Mouse (Mus musculus) activated CD4-positive, CD25-positive, alpha-beta regulatory T cell, adult 4 months (primary cell): Measurements from ENCODE around the gene Gstm1. TPM values are rescaled to one million over a fixed set of nuclear protein-coding genes. Genes with fewer than 3 reads are reported as not detected.
"Not testable (repeated sequence)": the region's sequence is repeated elsewhere in the genome, so short reads cannot be mapped to it uniquely, and the experiment has no call there.

ENCODE experiments used
- ATAC-seq: one replicate; pipeline ENCODE4 v1.8.0; 2017
- polyA plus RNA-seq, 2 experiments: library from polyadenylated mRNA; unstranded; fragments of 100-300 nt; shearing (Covaris generic); gene quantifications; one replicate each; pipeline ENCODE4 v1.2.1; 2017

Gstm1 gene
- polyA plus RNA-seq, 2 experiments from 2014 or later = 1.2 to 1.4 TPM

GRCm38 (mm10) chr3:108014974-108015346 lies 2.8 kb downstream of the Gstm1 start:
- no peak for ATAC-seq

- ATAC-seq = no peak
These were observed 3.4 kb downstream of the Gstm1 start for GRCm38 (mm10) chr3:108014098-108014973.

- ATAC-seq = no peak
These were observed 4.4 kb downstream of the Gstm1 start for GRCm38 (mm10) chr3:108013331-108013871.

- ATAC-seq = no peak
These were observed 6.2 kb downstream of the Gstm1 start for GRCm38 (mm10) chr3:108011558-108011957.

GRCm38 (mm10) chr3:108010286-108010685 lies 7.5 kb downstream of the Gstm1 start:
- ATAC-seq = no peak

GRCm38 (mm10) chr3:108002021-108002420 lies 15.8 kb downstream of the Gstm1 start:
- no peak for ATAC-seq

- no peak for ATAC-seq
These were observed 18.3 kb downstream of the Gstm1 start for GRCm38 (mm10) chr3:107999491-107999890.

- no peak for ATAC-seq
These were observed 19.2 kb downstream of the Gstm1 start for GRCm38 (mm10) chr3:107998591-107998990.

GRCm38 (mm10) chr3:107996576-107996975 lies 21.2 kb downstream of the Gstm1 start:
- no peak for ATAC-seq

- not testable (repeated sequence) for ATAC-seq
These were observed 21.8 kb downstream of the Gstm1 start for GRCm38 (mm10) chr3:107995974-107996373.

- no peak for ATAC-seq
These were observed 31.7 kb downstream of the Gstm1 start, which contains the start of gene Gstm2 for GRCm38 (mm10) chr3:107986041-107986562. Gene Gstm2, minus strand, starts transcription at chr3:107986453.

GRCm38 (mm10) chr3:107985141-107985540 lies 32.6 kb downstream of the Gstm1 start:
- ATAC-seq = not testable (repeated sequence)

- ATAC-seq = no peak
These were observed 33.3 kb downstream of the Gstm1 start for GRCm38 (mm10) chr3:107984471-107984870.

GRCm38 (mm10) chr3:107983771-107984170 lies 34.0 kb downstream of the Gstm1 start:
- no peak for ATAC-seq

GRCm38 (mm10) chr3:107982726-107983125 lies 35.0 kb downstream of the Gstm1 start:
- ATAC-seq = no peak

- no peak for ATAC-seq
These were observed 36.5 kb downstream of the Gstm1 start for GRCm38 (mm10) chr3:107981261-107981660.

GRCm38 (mm10) chr3:107977691-107978090 lies 40.1 kb downstream of the Gstm1 start:
- ATAC-seq = no peak

GRCm38 (mm10) chr3:107974237-107974636 lies 43.5 kb downstream of the Gstm1 start:
- ATAC-seq = no peak

GRCm38 (mm10) chr3:107972070-107972469 lies 45.7 kb downstream of the Gstm1 start:
- no peak for ATAC-seq

- ATAC-seq = not testable (repeated sequence)
These were observed 46.7 kb downstream of the Gstm1 start for GRCm38 (mm10) chr3:107971101-107971500.

- ATAC-seq = no peak
These were observed 48.9 kb downstream of the Gstm1 start, which contains the start of gene Gstm3 for GRCm38 (mm10) chr3:107968724-107969395. Gene Gstm3, minus strand, starts transcription at chr3:107969283.

- no peak for ATAC-seq
These were observed 51.1 kb downstream of the Gstm1 start for GRCm38 (mm10) chr3:107966631-107967030.

- ATAC-seq = no peak
These were observed 52.2 kb downstream of the Gstm1 start for GRCm38 (mm10) chr3:107965592-107965991.
